Mouse (Mus musculus) mesoderm, embryonic 11.5 days (tissue): ENCODE measurements at regions not wholly inside any gene's neighbourhood (a gene's known extent, or its start where the extent isn't known, plus 50 kb on each side); places are given as distances from the start of the nearest gene placed in this dataset.

Source experiments
- DNase-seq: peaks from one replicate; pipeline ENCODE4 v3.0.0-alpha.2; 2012; ENCODE audit warnings: low read depth, low spot score

DNA sequence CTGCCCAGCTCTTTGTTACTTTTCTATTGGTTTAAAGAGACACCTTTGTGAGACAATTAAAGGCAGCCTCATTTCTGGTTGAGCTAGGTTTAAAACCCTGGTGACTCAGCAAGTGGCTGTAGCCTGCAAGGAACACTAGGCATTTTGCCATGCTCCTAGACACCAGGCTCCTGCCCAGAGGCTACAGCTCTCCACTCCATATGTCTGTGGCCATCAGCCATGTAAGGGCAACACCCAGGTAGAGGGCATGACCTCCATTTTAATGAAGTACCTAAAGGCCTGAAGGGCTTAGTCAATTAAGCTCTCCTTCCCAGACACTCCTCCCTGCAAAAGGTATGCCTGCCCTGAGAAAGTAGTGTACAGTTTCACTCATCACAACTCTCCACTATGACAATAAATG is 130.9 kb downstream of the Bod1 start:
- no peak for DNase-seq

DNA sequence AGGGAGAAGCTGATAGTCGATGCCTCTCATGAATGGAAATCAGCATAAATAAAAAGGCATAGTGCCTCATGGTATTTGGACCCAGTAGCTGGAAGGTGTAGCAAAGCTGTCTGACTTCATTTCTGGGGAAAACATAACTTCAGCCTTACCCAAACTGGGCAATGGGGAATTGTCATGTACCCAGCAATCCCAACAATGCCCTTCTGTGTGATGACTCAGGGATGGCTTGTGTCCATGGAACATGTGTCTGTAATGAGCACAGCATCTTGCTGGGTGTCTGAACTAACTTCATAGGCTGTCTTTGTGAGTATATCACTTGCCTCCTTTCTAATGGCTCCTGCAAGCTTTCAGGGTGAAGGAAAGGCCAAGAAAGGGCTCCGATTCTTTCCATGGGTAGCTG is 140.3 kb downstream of the Bod1 start:
- no peak for DNase-seq

DNA sequence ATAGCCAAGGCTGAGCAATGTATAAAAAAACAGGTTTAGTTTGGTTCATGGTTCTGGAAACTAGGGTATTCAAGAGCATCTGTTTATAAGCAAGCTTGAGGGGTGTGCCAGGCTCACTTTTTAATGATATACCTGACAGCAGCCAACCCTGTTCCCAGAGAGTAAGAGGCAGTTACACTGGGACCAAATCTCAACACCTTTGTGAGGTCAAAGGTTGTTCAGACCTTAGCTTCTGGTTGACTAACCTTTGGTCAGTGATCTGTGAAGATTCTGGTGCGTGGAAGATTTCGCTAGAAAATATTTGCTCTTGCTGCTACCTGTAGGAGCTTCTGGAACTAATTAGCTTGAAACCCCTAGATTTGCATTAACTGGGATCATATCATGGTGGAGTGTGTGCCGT is 140.8 kb downstream of the Bod1 start:
- no peak for DNase-seq

DNA sequence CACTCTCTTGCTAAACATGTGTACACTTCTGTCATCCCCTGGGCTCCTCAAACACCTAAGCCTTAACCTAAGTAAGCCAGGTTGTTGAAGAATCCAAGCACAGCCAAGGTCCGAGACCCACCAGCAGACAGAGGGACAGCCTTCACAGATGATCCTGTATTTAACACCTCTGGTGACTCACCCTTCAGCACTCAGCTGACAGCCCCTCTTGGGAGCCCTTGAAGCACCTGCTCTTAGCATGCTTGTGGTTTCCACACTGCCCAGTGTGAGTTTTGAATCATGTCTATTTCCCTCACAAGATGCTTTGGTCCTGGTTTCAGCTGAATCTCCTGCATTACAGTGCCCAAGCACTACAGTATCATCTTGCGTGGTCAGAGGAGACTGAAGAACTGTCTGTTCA is 142.0 kb downstream of the Bod1 start:
- no peak for DNase-seq

DNA sequence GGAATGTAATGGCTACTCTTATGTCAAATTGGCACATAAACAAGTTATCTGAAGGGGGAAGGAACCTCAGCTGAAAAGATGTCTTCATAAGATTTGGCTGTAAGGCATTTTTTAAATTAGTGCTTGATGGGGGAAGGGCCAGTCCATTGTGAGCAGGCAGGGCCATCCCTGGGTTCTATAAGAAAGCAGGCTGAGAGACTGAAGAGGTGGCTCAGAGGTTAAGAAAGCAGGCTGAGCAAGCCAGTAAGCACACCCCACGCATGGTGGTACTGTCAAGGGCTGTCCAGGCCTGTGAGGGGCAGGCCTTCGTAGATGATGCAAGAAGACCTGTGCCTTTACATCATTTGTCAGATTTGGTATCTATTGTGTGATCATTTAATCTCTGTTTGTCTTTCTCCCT is 147.0 kb downstream of the Bod1 start:
- DNase-seq: no peak

DNA sequence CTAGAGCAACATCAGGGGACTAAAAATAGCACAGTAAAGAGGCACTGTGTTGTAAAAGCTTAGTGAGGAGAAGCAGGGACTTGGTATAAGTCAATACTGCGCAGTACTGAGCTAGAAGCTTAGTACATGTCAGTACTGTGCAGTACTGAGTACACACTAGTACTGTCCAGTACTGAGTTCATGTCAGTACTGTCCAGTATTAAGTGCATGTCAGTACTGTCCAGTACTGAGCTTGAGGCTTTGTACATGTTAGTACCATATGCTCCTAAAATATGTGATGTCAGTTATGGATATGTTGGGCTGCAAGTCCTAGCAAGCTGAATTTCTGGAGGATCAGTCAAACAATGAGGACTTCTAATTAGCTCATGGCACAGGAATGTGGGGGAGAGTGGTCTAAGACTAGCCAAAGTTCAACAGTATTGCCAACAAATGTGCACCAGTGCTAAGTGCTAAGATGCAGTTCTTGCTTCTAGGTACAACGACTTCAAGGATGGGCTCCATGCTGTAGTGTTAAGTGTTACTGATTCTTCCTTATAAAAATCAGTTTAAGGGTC is 147.5 kb downstream of the Bod1 start:
- peak; percentile 17 for DNase-seq

DNA sequence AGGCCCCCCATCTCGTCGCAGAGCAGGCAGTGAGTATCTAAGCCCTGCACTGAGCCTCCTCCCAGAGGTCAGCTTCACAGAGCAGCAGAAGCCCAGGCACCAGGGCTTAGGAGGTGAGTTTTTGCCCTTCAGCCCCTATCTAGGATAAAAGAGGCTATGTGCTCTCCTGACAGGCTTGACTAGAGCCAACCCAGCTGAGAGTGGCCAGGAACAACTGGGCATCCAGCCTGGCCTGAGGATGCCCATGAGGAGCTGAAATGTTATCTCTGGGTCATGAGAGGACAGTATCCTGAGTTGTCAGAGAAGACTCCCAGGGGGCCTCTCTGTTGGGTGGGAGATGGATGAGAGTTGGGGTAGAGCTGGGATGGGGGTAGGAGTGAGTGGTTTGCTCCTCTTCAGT is 149.6 kb downstream of the Bod1 start:
- no peak for DNase-seq

DNA sequence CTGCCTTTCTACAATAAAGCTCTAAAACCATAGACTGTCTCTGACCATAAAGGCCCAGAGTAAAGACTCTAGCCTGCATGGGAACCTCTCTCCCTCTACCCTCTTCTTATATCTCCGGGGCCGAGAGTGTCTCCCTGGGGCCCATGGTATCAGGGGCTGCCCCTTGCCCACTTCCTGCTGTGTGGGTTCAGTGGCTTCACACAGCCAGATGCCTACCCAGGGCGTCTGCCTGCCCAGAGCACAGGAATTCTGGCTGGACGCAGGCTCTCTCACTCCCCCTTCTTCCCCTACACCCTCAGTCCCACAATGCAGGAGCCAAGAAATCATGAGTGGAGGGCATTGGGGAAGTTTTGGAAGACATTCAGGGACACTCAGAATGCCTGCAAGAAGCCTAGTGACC is 150.8 kb downstream of the Bod1 start:
- DNase-seq: no peak

DNA sequence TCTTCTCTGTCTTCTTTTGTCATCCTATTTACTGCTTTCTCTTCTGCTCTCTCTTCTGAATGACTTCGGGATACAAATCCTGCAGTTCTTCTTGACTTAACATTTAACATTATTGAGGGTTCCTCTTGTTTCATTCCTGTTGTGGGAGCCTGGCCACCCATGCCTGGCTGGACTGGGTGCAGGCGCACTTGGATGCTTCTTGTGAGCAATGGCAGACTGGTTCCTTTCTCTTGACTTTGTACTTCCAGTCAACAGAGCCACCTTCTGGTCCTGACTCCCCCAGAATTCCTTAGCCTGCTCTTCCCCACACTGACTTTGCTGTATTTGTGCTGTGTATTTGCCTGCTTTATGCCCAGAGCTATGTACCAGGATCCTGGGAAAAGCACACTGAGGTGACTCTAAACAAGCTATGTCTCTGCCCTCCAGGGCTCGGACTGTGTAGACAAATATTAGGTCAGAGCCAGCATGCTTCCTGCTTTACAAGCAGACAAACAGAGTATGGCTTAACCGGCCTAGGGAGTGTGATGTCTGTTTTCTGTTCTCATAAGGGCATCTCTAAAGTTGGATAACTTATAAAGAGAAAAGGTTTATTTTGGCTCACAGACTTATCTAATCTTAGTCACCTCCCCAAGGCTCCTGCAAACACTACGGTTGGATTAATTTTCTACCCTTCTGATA is 133.5 kb upstream of the Stc2 start:
- no peak for DNase-seq

DNA sequence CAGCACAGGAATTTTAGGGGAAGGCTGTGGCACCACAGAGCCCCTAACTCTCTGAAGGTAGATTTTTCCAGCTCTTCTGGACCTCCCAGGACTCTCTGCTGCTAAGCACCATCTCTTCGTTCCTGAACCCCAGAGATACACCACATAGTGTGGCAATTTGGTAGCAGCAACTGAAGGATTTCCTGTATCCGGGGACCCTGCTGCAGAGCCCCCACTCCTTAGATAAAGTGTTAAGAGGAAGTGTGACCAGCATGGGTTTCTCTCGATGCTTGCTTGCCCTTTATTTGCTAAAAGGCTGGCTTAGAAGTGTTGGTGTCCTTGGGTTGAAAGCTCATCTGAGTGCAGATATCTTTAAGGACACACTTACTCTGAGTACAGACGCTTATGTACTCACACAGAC is 115.6 kb upstream of the Stc2 start:
- DNase-seq: no peak

DNA sequence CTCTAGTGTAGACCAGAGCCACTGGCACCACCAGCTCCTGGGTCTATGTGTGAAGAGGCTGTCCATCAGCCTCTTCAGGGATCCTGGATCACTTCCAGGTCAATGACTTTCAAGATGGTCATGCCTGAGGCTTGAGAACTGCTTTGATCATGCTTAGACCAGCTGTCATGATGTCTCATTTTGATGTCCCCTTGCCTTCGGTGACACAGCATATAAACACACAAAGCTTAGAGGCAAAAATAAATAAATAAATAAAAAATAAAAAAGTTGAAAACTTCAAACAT is 111.1 kb upstream of the Stc2 start:
- DNase-seq: no peak

DNA sequence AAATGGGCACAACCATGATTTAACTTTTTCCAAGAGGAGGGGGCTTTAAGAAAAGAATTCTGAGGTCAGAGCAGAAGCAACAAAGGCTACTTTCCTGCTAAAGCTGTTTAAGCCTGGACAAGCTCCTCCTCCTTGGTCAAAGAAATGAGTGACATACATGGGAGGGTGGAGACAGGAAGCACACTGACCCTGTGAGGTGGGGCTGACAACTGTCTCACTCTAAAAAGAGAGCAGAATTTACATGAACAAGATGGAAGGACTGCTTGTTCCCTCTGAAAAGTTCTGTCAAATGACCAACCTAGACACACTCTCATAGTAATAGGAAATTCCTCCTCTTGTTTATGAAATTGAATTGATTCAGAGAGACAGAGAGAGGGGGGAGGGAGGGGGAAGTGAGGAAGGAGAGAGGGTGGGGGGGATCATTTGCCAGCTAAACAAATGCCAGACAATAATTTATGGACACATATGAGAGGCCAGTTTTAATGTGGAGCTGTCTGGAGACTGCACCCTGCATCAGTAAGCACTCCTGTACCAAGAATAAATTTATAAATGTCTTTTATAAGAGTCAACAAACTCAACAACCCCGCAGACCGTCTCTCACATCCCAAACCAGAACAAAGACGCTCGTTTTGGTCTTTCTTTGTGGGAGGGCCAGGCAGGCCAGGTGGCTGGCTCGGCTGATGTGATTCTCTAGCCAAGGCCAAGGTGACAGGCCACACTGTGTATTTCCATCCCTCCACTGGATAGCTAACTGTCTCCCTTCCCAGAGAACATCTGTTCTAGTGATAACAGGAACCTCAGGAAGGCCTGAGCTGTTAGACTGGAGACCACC is 110.6 kb upstream of the Stc2 start:
- DNase-seq: no peak

DNA sequence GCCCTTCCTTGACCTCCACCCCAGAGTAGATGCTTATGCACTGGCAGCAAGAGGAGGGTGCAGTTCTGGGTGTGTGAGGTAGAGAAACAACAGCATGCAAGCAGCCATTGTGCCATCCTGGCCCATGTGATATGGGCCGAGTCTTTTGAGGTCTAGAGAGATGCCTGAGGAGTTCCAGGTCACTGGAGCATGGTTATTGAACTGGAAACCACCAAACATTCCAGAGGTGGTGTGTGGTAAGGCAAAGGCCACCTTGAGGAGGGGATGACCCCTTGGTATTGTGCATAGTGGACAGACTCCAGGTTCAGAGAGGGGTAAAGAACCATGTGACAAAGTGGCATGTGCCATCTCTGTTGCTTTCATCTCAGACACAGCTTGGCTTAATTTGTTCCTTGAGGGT is 107.9 kb upstream of the Stc2 start:
- DNase-seq: no peak

DNA sequence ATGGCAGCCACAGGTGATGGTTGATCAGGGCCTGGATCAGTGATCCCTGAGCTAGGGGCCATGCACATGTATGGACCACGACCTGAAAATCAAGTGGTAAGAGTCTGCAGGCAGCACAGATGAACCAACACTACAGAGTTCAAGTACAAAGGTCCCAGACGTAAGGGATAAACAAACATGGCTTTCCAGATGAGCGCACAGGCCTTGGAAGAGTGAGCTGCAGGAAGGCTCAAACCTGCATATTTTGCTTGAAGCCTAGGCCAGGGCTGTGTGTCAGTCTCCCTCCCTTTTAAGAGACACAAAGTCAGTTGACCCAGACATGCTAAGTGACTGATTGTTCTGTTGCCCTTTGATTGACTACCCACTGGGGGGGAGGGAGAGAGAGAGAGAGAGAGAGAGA is 107.2 kb upstream of the Stc2 start:
- no peak for DNase-seq

DNA sequence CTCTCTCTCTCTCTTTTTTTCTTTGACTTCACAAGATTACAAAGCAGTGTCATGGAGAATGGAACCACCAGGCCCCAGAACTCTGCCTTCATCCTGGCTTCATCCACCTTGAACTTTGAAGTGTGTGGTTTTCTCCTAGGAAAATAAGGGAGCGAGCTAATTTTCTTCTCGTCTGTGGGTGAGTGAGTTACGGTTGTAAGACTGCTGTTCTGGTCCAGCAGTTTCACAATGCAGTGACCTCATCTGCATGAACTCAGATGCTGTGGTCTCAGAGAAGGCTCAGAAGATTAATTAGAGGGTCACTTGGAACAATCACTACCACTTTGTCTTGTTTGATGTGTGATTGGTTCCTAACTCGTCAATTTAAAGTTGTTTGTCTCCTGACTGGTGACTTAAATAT is 103.1 kb upstream of the Stc2 start:
- no peak for DNase-seq

DNA sequence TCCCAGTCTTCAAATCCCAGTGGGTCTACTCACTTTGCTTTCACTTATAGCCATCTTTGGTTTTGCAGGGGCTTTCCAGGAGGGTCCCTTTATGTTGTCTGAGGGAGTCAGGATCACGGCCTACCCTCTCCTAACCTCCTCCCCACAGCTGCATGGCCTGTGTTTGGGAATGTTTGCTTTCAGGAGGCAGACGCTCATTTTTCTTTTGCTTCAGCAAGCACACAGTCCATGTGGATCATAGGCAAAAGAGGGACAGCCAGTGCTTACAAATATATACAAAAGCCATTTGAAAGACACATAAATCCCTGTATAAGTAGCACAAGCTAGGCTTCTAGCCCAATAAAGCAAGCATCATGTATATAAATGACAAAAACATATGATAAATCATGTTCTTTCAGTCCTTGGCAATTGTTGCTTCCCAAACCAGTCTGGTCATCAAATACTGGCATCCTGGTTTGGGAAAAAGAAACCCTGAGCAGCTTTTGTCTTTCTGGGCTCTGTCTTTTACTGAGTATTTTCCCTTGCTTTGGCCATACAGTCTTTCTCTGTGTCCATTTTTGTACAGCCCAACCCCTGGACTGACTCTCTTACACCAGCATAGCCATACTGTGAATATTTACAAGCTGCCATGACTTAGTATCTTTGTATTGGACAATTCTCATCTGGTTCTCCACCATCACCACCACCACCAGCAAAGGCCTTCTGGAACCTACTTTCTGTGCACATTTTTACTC is 101.0 kb upstream of the Stc2 start:
- no peak for DNase-seq

DNA sequence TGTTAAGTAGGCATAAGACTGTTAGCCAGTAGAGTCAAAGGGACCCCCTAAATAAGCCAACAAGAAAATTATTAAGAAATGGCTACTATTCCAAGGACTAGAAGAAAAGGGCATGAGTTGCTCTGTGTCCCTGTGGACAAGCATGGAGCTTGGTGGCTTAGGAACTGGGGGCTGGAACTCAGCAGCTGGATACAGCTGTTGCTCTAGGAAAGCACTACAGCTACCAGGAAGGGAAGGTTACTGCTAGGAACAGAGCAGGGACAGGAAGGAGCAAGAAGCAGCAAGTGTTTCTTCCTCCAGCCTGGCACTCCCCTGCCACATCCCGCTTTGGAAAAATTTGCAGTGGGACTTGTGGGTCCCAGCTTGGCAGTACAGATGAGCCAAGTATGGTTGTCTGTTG is 95.0 kb upstream of the Stc2 start:
- no peak for DNase-seq

DNA sequence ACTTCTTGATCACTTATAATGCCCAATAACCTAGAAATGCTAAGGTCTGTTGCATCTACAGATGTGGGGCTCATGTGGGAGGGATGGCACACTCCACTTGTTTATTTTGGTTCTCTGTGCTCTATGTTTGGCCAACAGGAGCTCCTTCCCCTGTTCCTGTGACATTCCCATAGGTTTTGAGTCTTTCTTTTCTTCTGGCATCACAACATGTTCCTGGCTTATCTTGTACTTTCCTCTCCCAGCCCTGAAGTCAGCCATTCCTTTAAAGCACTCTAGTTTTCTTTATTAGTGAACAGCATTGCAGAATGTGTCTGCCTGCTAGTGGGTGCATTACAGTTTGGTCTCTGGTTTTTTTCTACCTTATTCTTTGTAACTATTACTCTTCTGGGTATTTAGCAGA is 92.6 kb upstream of the Stc2 start:
- DNase-seq: no peak

DNA sequence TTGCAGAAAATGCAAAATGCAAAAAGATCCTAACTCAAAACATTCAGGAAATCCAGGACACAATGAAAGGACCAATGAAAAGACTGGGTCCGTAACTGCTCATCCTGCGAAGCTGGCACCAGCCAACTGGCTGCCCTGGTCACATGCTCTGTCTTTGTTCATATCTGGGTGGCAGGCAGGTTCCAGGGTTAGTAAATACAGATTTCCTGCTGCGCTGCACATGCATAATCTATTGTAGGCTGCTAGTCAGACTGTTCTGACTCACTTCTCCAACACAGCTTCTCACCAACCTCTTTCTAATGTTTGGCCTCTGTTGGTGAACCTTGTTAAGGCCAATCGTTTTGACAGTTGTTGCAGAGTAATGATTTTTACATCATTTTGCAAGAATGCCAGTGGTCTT is 92.0 kb upstream of the Stc2 start:
- DNase-seq: no peak

DNA sequence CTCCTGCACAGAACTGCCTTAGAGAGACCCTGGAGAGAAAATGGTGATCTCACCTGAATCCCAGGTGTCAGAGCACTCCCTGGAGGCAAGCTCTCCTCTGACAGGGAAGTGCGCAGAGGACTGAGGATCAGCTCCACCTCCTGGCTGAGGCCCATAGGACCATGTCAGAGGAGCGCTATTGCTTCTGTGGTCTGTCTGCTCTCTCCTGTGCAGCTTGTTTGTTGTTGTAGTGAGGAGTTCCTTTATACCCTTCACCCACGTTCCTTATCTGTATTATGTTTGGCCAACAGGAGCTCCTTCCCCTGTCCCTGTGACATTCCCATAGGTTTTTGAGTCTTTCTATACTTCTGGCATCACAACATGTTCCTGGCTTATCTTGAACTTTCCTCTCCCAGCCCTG is 91.5 kb upstream of the Stc2 start:
- DNase-seq: no peak

DNA sequence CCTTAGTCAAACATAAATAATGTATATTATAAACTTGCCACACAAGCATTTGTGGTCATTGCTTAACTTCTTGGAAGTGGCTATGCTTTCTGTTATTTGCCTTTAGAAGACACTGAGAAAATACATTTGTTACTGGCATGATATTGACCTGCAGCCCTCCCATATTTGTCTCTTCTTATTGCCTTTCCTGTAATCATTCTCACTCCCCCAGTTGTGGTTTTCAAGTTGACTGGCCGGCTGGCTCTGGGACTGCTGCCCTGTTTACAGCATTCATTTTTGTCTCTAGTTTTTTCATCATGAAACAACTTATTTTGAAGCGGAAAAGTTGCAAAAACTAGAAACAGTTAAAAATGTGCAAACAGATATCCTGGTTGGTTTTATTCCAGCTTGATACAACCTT is 57.5 kb upstream of the Stc2 start:
- no peak for DNase-seq
